Mouse (Mus musculus) C3H10T1/2 (cell line): ENCODE measurements around the gene Rps24. TPM values are rescaled to one million over a fixed set of nuclear protein-coding genes. Genes with fewer than 3 reads are reported as not detected.

ENCODE experiments used
- polyA plus RNA-seq, 2 experiments: library from polyadenylated mRNA; unstranded; fragments of >200 nt; fragmentation: generic; extraction: Trizol; gene quantifications; one replicate each; pipeline ENCODE4 v1.2.1; 2012; ENCODE audit warnings: missing spikeins in 2 of 2

The Rps24 gene
- polyA plus RNA-seq: 1,000 to 10,000 TPM in 1 of 2 experiments, 100 to 1,000 TPM in 1; 595 to 3,865 TPM

GRCm38 (mm10) chr14:24486773-24487227 is at the start of gene Rps24, which contains the start of gene Polr3a:
Rps24 (plus strand) TSS chr14:24487125.
Polr3a (minus strand) TSS chr14:24487058.

Other genes starting within 250 kb of the Rps24 start
- 10 to 100 TPM; 19.1 to 33.3 TPM for gene Dlg5, start 241.2 kb upstream of the Rps24 start, polyA plus RNA-seq
- under 1 TPM in 1 of 2 experiments, not detected in 1; 0.02 TPM for gene E330034G19Rik, start 193.9 kb upstream of the Rps24 start, polyA plus RNA-seq
- 1 to 10 TPM; 3.8 to 6.2 TPM for gene Polr3a, start 67 bp upstream of the Rps24 start, polyA plus RNA-seq